Mouse (Mus musculus) lung, postnatal 0 days (tissue): ENCODE measurements around the gene Plscr4. TPM values are rescaled to one million over a fixed set of nuclear protein-coding genes. Genes with fewer than 3 reads are reported as not detected.
A peak's percentile ranks its signal among the peaks of the same experiment; 100 is the strongest.

Experiments used
- ATAC-seq: fragments of 200-750 bp; cut with Nextera tagmentation; 2 replicates; pipeline ENCODE4 v1.8.0; 2017; ENCODE audit warnings: moderate library complexity
- DNase-seq: peaks from one replicate; pipeline ENCODE4 v3.0.0-alpha.2; 2016; ENCODE audit warnings: low spot score
- H3K27ac ChIP-seq: fragments of 300-500 bp; sonication (generic); 2 replicates; pipeline ENCODE4 v1.5.1; 2014; ENCODE audit warnings: antibody characterized with exemption, mild to moderate bottlenecking, low read length, mixed read lengths
- H3K27me3 ChIP-seq: fragments of 300-500 bp; sonication (generic); replicated peaks from 2 replicates; pipeline ENCODE4 v1.6.1; 2014; ENCODE audit warnings: low read length, mixed read lengths; ENCODE audit not compliant: insufficient read depth
- H3K36me3 ChIP-seq: fragments of 300-500 bp; sonication (generic); 2 replicates; pipeline ENCODE4 v1.6.1; 2014; ENCODE audit warnings: low read length, mixed read lengths; ENCODE audit not compliant: insufficient read depth
- H3K4me1 ChIP-seq: fragments of 300-500 bp; sonication (generic); 2 replicates; pipeline ENCODE4 v1.6.1; 2014; ENCODE audit warnings: antibody characterized with exemption, low read depth, low read length, mixed read lengths; ENCODE audit not compliant: insufficient read depth
- H3K4me2 ChIP-seq: fragments of 300-500 bp; sonication (generic); replicated peaks from 2 replicates; pipeline ENCODE4 v1.6.1; 2014; ENCODE audit warnings: low read depth, mild to moderate bottlenecking, low read length, moderate library complexity, mixed read lengths
- H3K4me3 ChIP-seq: fragments of 300-500 bp; sonication (generic); 2 replicates; pipeline ENCODE4 v1.5.1; 2014; ENCODE audit warnings: low read depth, low read length
- H3K9ac ChIP-seq: fragments of 300-500 bp; sonication (generic); replicated peaks from 2 replicates; pipeline ENCODE4 v1.6.1; 2014; ENCODE audit warnings: low read depth, mild to moderate bottlenecking
- H3K9me3 ChIP-seq: fragments of 300-500 bp; sonication (generic); 2 replicates; pipeline ENCODE4 v1.6.1; 2016; ENCODE audit warnings: low read length, mixed read lengths
- CTCF ChIP-seq: IDR thresholded peaks from 2 replicates; pipeline ENCODE4 v1.5.1; 2016; ENCODE audit warnings: antibody characterized with exemption, mild to moderate bottlenecking
- EP300 ChIP-seq: IDR thresholded peaks from 2 replicates; pipeline ENCODE4 v1.6.1; 2016; ENCODE audit warnings: antibody characterized with exemption, mild to moderate bottlenecking, control low read depth
- WGBS: fragments of 180-500 bp; shearing (Covaris S2); extraction: QIAGEN DNeasy Blood & Tissue Kit; methylation state at CpG from one replicate; pipeline ENCODE4 v1.1.7; 2014; 5-methylcytosine and 5-hydroxymethylcytosine counted together
- polyA plus RNA-seq: library from polyadenylated mRNA; unstranded; fragments of >200 nt; fragmentation: Nextera tagmentation; extraction: Ambion mirVana; gene quantifications from 2 replicates; pipeline ENCODE4 v1.2.1, GENCODE M21; 2015

Plscr4 gene
- polyA plus RNA-seq, 1 experiment from 2014 or later, result 23.3 TPM

GRCm38 (mm10) chr9:92530055-92530454 is 72.9 kb downstream of the Plscr4 start:
- DNase-seq (no peak), ATAC-seq (no peak)
- TF ChIP-seq EP300 (no peak), CTCF (no peak)
- no peaks in the 10 kb centered on the region for H3K4me1 ChIP-seq
- no peaks in the 10 kb centered on the region for H3K27me3 ChIP-seq
- H3K4me2 ChIP-seq, result no peak overlapping the region
- no peaks in the 10 kb centered on the region for H3K36me3 ChIP-seq
- H3K27ac ChIP-seq, result no peak overlapping the region
- H3K4me3 ChIP-seq, result no peak overlapping the region
- WGBS, result 79% methylated on average over 3 of the region's 3 CpGs
- H3K9ac ChIP-seq, result no peak overlapping the region
- H3K9me3 ChIP-seq, result no peaks in the 10 kb centered on the region

- Histone ChIP-seq H3K4me3 (no peak overlapping the region), H3K4me1 (peaks cover 4% of the 10 kb centered on the region; the same call in 1 of the 2 replicates), H3K27me3 (no peaks in the 10 kb centered on the region), H3K27ac (no peak overlapping the region), H3K4me2 (no peak overlapping the region), H3K9ac (no peak overlapping the region), H3K9me3 (no peaks in the 10 kb centered on the region), H3K36me3 (no peaks in the 10 kb centered on the region)
- TF ChIP-seq CTCF (no peak), EP300 (no peak)
- WGBS, result 67% methylated on average over 6 of the region's 6 CpGs
- DNase-seq (no peak), ATAC-seq (no peak)
Measured at GRCm38 (mm10) chr9:92537735-92538134, 80.6 kb downstream of the Plscr4 start.

GRCm38 (mm10) chr9:92538216-92538615 is 81.0 kb downstream of the Plscr4 start:
- DNase-seq (peak; percentile 33), ATAC-seq (peak; percentile 9; the same call in 1 of the 2 replicates)
- no peaks in the 10 kb centered on the region for H3K9me3 ChIP-seq
- no peak overlapping the region for H3K4me2 ChIP-seq
- no peak overlapping the region for H3K27ac ChIP-seq
- TF ChIP-seq CTCF (no peak), EP300 (no peak)
- H3K9ac ChIP-seq, result no peak overlapping the region
- H3K4me1 ChIP-seq, result peaks cover 4% of the 10 kb centered on the region; the same call in 1 of the 2 replicates
- 56% methylated on average over 6 of the region's 6 CpGs for WGBS
- no peak overlapping the region for H3K4me3 ChIP-seq
- no peaks in the 10 kb centered on the region for H3K36me3 ChIP-seq
- no peaks in the 10 kb centered on the region for H3K27me3 ChIP-seq

Other genes with a start within 250 kb of the Plscr4 start
- 53.7 and 57.9 TPM in 2 replicates for gene Plscr1, start 207.6 kb upstream of the Plscr4 start, polyA plus RNA-seq
- gene Plscr2, start 181.8 kb upstream of the Plscr4 start, polyA plus RNA-seq, result 24.1 and 32.2 TPM in 2 replicates
- gene 1700057G04Rik, start 148.0 kb upstream of the Plscr4 start, polyA plus RNA-seq, result not detected in 2 replicates
- gene Plod2, start 84.8 kb downstream of the Plscr4 start, polyA plus RNA-seq, result 15.7 and 16.3 TPM in 2 replicates